ENCODE assay signal across 8 mouse cellular contexts in genomic region chr9:109098366-109098765, GRCm38 (mm10). TPM values are rescaled to one million over a fixed set of nuclear protein-coding genes. Genes with fewer than 3 reads are reported as not detected.
A peak's percentile ranks its signal among the peaks of the same experiment; 100 is the strongest.
DNase-seq lines count a peak whose midpoint lies in the region; ATAC-seq lines count a peak whose summit lies in the region.

No protein-coding gene starts in this region.

- intact Hi-C loops in heart, postnatal 25 days (cut with DNase I), result no loop called here

- no peak for DNase-seq in heart, embryonic 10.5 days (ENCODE audit: low spot score)
- no peak for DNase-seq in heart, postnatal 25 days (ENCODE audit: low spot score)
- DNase-seq in Muller cell, postnatal 12 days (ENCODE audit: inconsistent ontology term), result peak; percentile 51
- no peak for DNase-seq in natural killer cell, adult 2 months (ENCODE audit: low spot score in 2 of 2)
- DNase-seq in frontal cortex, adult 2 months (ENCODE audit: extremely low spot score in 1 of 2, low spot score in 1 of 2), result no peak
- DNase-seq in ovary, postnatal 14 days (ENCODE audit: low spot score), result no peak

- no peaks in the 10 kb centered on the region for H3K9me3 ChIP-seq in heart, embryonic 10.5 days
- H3K9me3 ChIP-seq in heart, embryonic 15.5 days (replicated peaks), result no peaks in the 10 kb centered on the region
- no peaks in the 10 kb centered on the region for H3K9me3 ChIP-seq in liver, embryonic 16.5 days (replicated peaks; ENCODE audit: control insufficient read depth, low read length)

- H3K36me3 ChIP-seq in heart, embryonic 10.5 days, result peaks cover 38% of the 10 kb centered on the region
- H3K36me3 ChIP-seq in heart, embryonic 15.5 days, result no peaks in the 10 kb centered on the region; the same call in 1 of the 2 replicates
- no peaks in the 10 kb centered on the region for H3K36me3 ChIP-seq in liver, embryonic 16.5 days (ENCODE audit: control insufficient read depth, insufficient read depth)

- peak overlapping the region; percentile 99 for H3K27ac ChIP-seq in heart, embryonic 10.5 days
- H3K27ac ChIP-seq in heart, embryonic 15.5 days, result peak overlapping the region; percentile 98
- peak overlapping the region; percentile 81 for H3K27ac ChIP-seq in liver, embryonic 16.5 days (ENCODE audit: low read length)

- H3K27me3 ChIP-seq in heart, embryonic 10.5 days (ENCODE audit: insufficient read depth, poor library complexity, severe bottlenecking), result no peaks in the 10 kb centered on the region
- no peaks in the 10 kb centered on the region for H3K27me3 ChIP-seq in heart, embryonic 15.5 days
- peaks cover 37% of the 10 kb centered on the region for H3K27me3 ChIP-seq in liver, embryonic 16.5 days (ENCODE audit: control insufficient read depth, insufficient read depth, low read depth, low read length)

- H3K4me1 ChIP-seq in heart, embryonic 10.5 days, result peaks cover 82% of the 10 kb centered on the region
- peaks cover 76% of the 10 kb centered on the region for H3K4me1 ChIP-seq in heart, embryonic 15.5 days (replicated peaks)
- peaks cover 3% of the 10 kb centered on the region for H3K4me1 ChIP-seq in liver, embryonic 16.5 days (ENCODE audit: control insufficient read depth, low read depth, low read length)

- no peak for ATAC-seq in heart, embryonic 15.5 days (replicated peaks; ENCODE audit: insufficient number of reproducible peaks, insufficient read depth, low FRiP score, low read depth)
- no peak for ATAC-seq in liver, embryonic 16.5 days (ENCODE audit: low read depth)

- H3K4me3 ChIP-seq in heart, embryonic 10.5 days, result peak overlapping the region; percentile 86
- peak overlapping the region; percentile 76 for H3K4me3 ChIP-seq in heart, embryonic 15.5 days
- no peak overlapping the region for H3K4me3 ChIP-seq in liver, embryonic 16.5 days (ENCODE audit: low read depth, low read length)

- peak overlapping the region; percentile 82 for H3K4me2 ChIP-seq in heart, embryonic 15.5 days
- H3K4me2 ChIP-seq in liver, embryonic 16.5 days (ENCODE audit: low read depth, low read length), result no peak overlapping the region

- 86% methylated on average over 8 of the region's 8 CpGs for WGBS in heart, embryonic 10.5 days
- 69% methylated on average over 8 of the region's 8 CpGs for WGBS in heart, embryonic 15.5 days
- 65% methylated on average over 8 of the region's 8 CpGs for WGBS in liver, embryonic 16.5 days (ENCODE audit: insufficient replicate concordance)

- H3K9ac ChIP-seq in heart, embryonic 15.5 days, result no peak overlapping the region; the same call in 1 of the 2 replicates
- H3K9ac ChIP-seq in liver, embryonic 16.5 days (ENCODE audit: low read depth, low read length), result no peak overlapping the region

RNA-seq across cellular contexts. Expression of gene Plxnb1, which starts 3.2 kb away (rescaled TPM):
- polyA plus RNA-seq in heart, embryonic 10.5 days (2016; fragmentation: Nextera tagmentation; extraction: Ambion mirVana), result 11.5 and 14.2 TPM in 2 replicates
- 10 to 100 TPM; 21.1 to 22.9 TPM for total RNA-seq in heart, postnatal 25 days (2021)
- polyA plus RNA-seq in heart, embryonic 15.5 days (2015; fragmentation: Nextera tagmentation; extraction: Ambion mirVana), result 6.3 and 10.3 TPM in 2 replicates
- polyA plus RNA-seq in liver, embryonic 16.5 days (2015; fragmentation: Nextera tagmentation; extraction: Ambion mirVana), result 4.9 and 6.3 TPM in 2 replicates
- polyA plus RNA-seq in frontal cortex, adult 2 months (2012; rRNA removed), result 27.6 and 32.6 TPM in 2 replicates

RNA-seq across cellular contexts. Expression of gene Tma7, which starts 16.0 kb away (rescaled TPM):
- 734 and 774 TPM in 2 replicates for polyA plus RNA-seq in heart, embryonic 10.5 days (2016; fragmentation: Nextera tagmentation; extraction: Ambion mirVana)
- total RNA-seq in heart, postnatal 25 days (2021), result 100 to 1,000 TPM; 243 to 255 TPM
- 417 and 539 TPM in 2 replicates for polyA plus RNA-seq in heart, embryonic 15.5 days (2015; fragmentation: Nextera tagmentation; extraction: Ambion mirVana)
- 259 and 313 TPM in 2 replicates for polyA plus RNA-seq in liver, embryonic 16.5 days (2015; fragmentation: Nextera tagmentation; extraction: Ambion mirVana)
- polyA plus RNA-seq in frontal cortex, adult 2 months (2012; rRNA removed), result 173 and 184 TPM in 2 replicates

RNA-seq across cellular contexts. Expression of gene Ccdc51, which starts 16.1 kb away (rescaled TPM):
- polyA plus RNA-seq in heart, embryonic 10.5 days (2016; fragmentation: Nextera tagmentation; extraction: Ambion mirVana), result 19.1 and 19.7 TPM in 2 replicates
- 10 to 100 TPM; 11.5 to 12.2 TPM for total RNA-seq in heart, postnatal 25 days (2021)
- polyA plus RNA-seq in heart, embryonic 15.5 days (2015; fragmentation: Nextera tagmentation; extraction: Ambion mirVana), result 14.2 and 14.3 TPM in 2 replicates
- 10.0 and 11.9 TPM in 2 replicates for polyA plus RNA-seq in liver, embryonic 16.5 days (2015; fragmentation: Nextera tagmentation; extraction: Ambion mirVana)
- 5.9 and 6.0 TPM in 2 replicates for polyA plus RNA-seq in frontal cortex, adult 2 months (2012; rRNA removed)

RNA-seq across cellular contexts. Expression of gene Atrip, which starts 24.4 kb away (rescaled TPM):
- 20.6 and 26.8 TPM in 2 replicates for polyA plus RNA-seq in heart, embryonic 10.5 days (2016; fragmentation: Nextera tagmentation; extraction: Ambion mirVana)
- total RNA-seq in heart, postnatal 25 days (2021), result 1 to 10 TPM; 6.7 to 7.1 TPM
- polyA plus RNA-seq in heart, embryonic 15.5 days (2015; fragmentation: Nextera tagmentation; extraction: Ambion mirVana), result 15.9 and 18.2 TPM in 2 replicates
- 8.5 and 8.8 TPM in 2 replicates for polyA plus RNA-seq in liver, embryonic 16.5 days (2015; fragmentation: Nextera tagmentation; extraction: Ambion mirVana)
- polyA plus RNA-seq in frontal cortex, adult 2 months (2012; rRNA removed), result 35.6 and 37.6 TPM in 2 replicates

RNA-seq across cellular contexts. Expression of gene Trex1, which starts 38.8 kb away (rescaled TPM):
- 8.2 and 8.9 TPM in 2 replicates for polyA plus RNA-seq in heart, embryonic 10.5 days (2016; fragmentation: Nextera tagmentation; extraction: Ambion mirVana)
- total RNA-seq in heart, postnatal 25 days (2021), result 10 to 100 TPM; 11.9 to 12.9 TPM
- polyA plus RNA-seq in heart, embryonic 15.5 days (2015; fragmentation: Nextera tagmentation; extraction: Ambion mirVana), result 9.2 and 13.6 TPM in 2 replicates
- 7.4 and 8.8 TPM in 2 replicates for polyA plus RNA-seq in liver, embryonic 16.5 days (2015; fragmentation: Nextera tagmentation; extraction: Ambion mirVana)
- 36.9 and 43.5 TPM in 2 replicates for polyA plus RNA-seq in frontal cortex, adult 2 months (2012; rRNA removed)
